Comparison of ENCODE assay signal across 15 mouse cellular contexts in genomic region chr13:31186805-31187589, GRCm38 (mm10).
"Had no signal": no experiment of that assay in that cellular context is flagged by ENCODE, and none has a peak within 500 bp of the region (broad histone marks: within the 10 kb centered on the region; RNA-seq: fewer than 3 reads in every experiment).

No protein-coding gene starts in this region.

- DNase-seq: kidney, adult 11 months; kidney, postnatal 14 days; layer of hippocampus, adult 9-11 months; layer of hippocampus, postnatal 36 days; lung, embryonic 14.5 days; lung, postnatal 14 days; right cerebral cortex, postnatal 14 days; thymus, postnatal 4 days had no signal

- H3K4me2 ChIP-seq: limb, embryonic 15.5 days; liver, embryonic 12.5 days; lung, embryonic 14.5 days; midbrain, embryonic 11.5 days; neural tube, embryonic 13.5 days had no signal

- H3K27ac ChIP-seq: limb, embryonic 15.5 days; liver, embryonic 12.5 days; macrophage; neural tube, embryonic 13.5 days had no signal

- ATAC-seq: liver, embryonic 12.5 days; midbrain, embryonic 16.5 days had no signal

- H3K27me3 ChIP-seq: liver, embryonic 12.5 days; neural tube, embryonic 13.5 days had no signal

- H3K4me1 ChIP-seq: liver, embryonic 12.5 days; neural tube, embryonic 13.5 days had no signal

- H3K9ac ChIP-seq: limb, embryonic 15.5 days; liver, embryonic 12.5 days; lung, embryonic 14.5 days; neural tube, embryonic 13.5 days had no signal

- H3K4me3 ChIP-seq: limb, embryonic 15.5 days; liver, embryonic 12.5 days; megakaryocyte, embryonic 14.5 days; neural tube, embryonic 13.5 days had no signal

- H3K9me3 ChIP-seq: limb, embryonic 15.5 days; liver, embryonic 12.5 days; megakaryocyte, embryonic 14.5 days; neural tube, embryonic 13.5 days had no signal

- H3K36me3 ChIP-seq: limb, embryonic 15.5 days; liver, embryonic 12.5 days; neural tube, embryonic 13.5 days had no signal
